ENCODE assay signal across 10 mouse cellular contexts in the genomic region with DNA sequence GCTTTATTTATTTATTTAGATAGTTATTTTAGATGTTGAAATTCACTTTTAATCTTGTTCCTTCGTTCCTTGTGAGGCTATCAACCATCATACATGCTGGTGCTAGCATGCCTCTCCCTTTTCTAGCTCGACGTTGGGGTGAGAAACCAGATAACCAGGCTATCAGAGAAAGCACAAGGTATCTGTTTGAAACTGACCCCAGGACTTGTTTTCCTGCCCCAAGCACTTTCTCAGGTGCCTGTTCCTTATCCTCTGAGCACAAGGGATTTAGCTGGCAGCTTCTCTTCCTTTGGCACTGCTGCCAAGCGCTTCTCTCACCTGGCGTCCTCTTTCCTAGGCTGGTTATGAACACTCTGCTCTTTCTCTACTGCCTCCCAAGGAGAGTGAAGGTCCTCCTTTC. TPM values are rescaled to one million over a fixed set of nuclear protein-coding genes. Genes with fewer than 3 reads are reported as not detected.
A peak's percentile ranks its signal among the peaks of the same experiment; 100 is the strongest.
DNase-seq lines count a peak whose midpoint lies in the region; ATAC-seq and TF ChIP-seq lines count a peak whose summit lies in the region.
"Had no signal": no experiment of that assay in that cellular context is flagged by ENCODE, and none has a peak within 500 bp of the region (broad histone marks: within the 10 kb centered on the region; RNA-seq: fewer than 3 reads in every experiment).

No protein-coding gene starts in this region.

- WGBS in heart, embryonic 10.5 days = 57% methylated on average over 5 of the region's 5 CpGs
- WGBS in liver, embryonic 11.5 days = 43% methylated on average over 5 of the region's 5 CpGs

- no peak for DNase-seq in heart, embryonic 10.5 days (ENCODE audit: low spot score)
- DNase-seq in heart, postnatal 4 days = no peak
- peak; percentile 67 for DNase-seq in MEL (ENCODE audit: low read depth, low spot score)
- DNase-seq in cerebellum, adult 8-10 months = peak; percentile 25
- DNase-seq in liver, embryonic 11.5 days (ENCODE audit: low spot score) = no peak
- DNase-seq in layer of hippocampus, postnatal 14 days (ENCODE audit: low spot score in 2 of 2) = no peak
- no peak for DNase-seq in gastrocnemius, adult 18-20 months (ENCODE audit: low spot score)
- DNase-seq in embryo, embryonic 10 days (ENCODE audit: low spot score) = no peak
- DNase-seq: lung, adult 18-20 months; right cerebral cortex, postnatal 4 days had no signal

- peak; percentile 89 for ATAC-seq in liver, embryonic 11.5 days (replicated peaks; ENCODE audit: low FRiP score)

- H3K4me2 ChIP-seq in liver, embryonic 11.5 days = peak overlapping the region; percentile 47

- peak; percentile 85 to 93 for TF ChIP-seq EP300 in MEL (IDR thresholded peaks at IDR 0.05; ENCODE audit: low read depth in 1 of 2, low read length in 2 of 2)

- TF ChIP-seq CTCF in MEL (IDR thresholded peaks at IDR 0.05 in 2 of 3, conservative IDR thresholded peaks at IDR 0.05 in 1 of 3; ENCODE audit: control insufficient read depth in 1 of 3, insufficient read depth in 1 of 3, low read depth in 2 of 3, low read length in 3 of 3, poor library complexity in 1 of 3, severe bottlenecking in 1 of 3) = no peak

- peaks cover 46% of the 10 kb centered on the region for H3K79me2 ChIP-seq in MEL (ENCODE audit: control insufficient read depth, insufficient read depth, low read length, poor library complexity)

- TF ChIP-seq RAD21 in MEL (IDR thresholded peaks at IDR 0.05; ENCODE audit: low read depth, low read length) = no peak

- H3K36me3 ChIP-seq in heart, embryonic 10.5 days = no peaks in the 10 kb centered on the region
- H3K36me3 ChIP-seq in MEL (ENCODE audit: control insufficient read depth in 1 of 2, insufficient read depth in 2 of 2, low read length in 2 of 2) = peaks cover 5 to 58% of the 10 kb centered on the region in 2 experiments; a peak in 3 of 4 replicates
- H3K36me3 ChIP-seq in liver, embryonic 11.5 days (ENCODE audit: control insufficient read depth, insufficient read depth, low read length) = no peaks in the 10 kb centered on the region

- peaks cover 56% of the 10 kb centered on the region for H3K4me1 ChIP-seq in heart, embryonic 10.5 days
- H3K4me1 ChIP-seq in MEL (ENCODE audit: control insufficient read depth in 1 of 2, insufficient read depth in 2 of 2, low read length in 2 of 2) = peaks cover 46% of the 10 kb centered on the region in 2 experiments
- H3K4me1 ChIP-seq in liver, embryonic 11.5 days (replicated peaks; ENCODE audit: control insufficient read depth, insufficient read depth, low read length) = peaks cover 63% of the 10 kb centered on the region

- no peaks in the 10 kb centered on the region for H3K9me3 ChIP-seq in heart, embryonic 10.5 days
- no peaks in the 10 kb centered on the region for H3K9me3 ChIP-seq in MEL (replicated peaks; ENCODE audit: insufficient read depth, low read length)
- no peaks in the 10 kb centered on the region for H3K9me3 ChIP-seq in liver, embryonic 11.5 days (ENCODE audit: control insufficient read depth, low read length)

- no peaks in the 10 kb centered on the region for H3K27me3 ChIP-seq in heart, embryonic 10.5 days (ENCODE audit: insufficient read depth, poor library complexity, severe bottlenecking)
- H3K27me3 ChIP-seq in MEL (ENCODE audit: control insufficient read depth in 1 of 2, insufficient read depth in 2 of 2, low read length in 2 of 2) = no peaks in the 10 kb centered on the region
- H3K27me3 ChIP-seq in liver, embryonic 11.5 days (replicated peaks; ENCODE audit: control insufficient read depth, insufficient read depth, low read length) = no peaks in the 10 kb centered on the region

- H3K9ac ChIP-seq in MEL (ENCODE audit: control insufficient read depth, low read depth, low read length, poor library complexity, severe bottlenecking) = no peak overlapping the region
- peak overlapping the region; percentile 44; the same call in 1 of the 2 replicates for H3K9ac ChIP-seq in liver, embryonic 11.5 days (ENCODE audit: low read depth, low read length)

- H3K4me3 ChIP-seq in heart, embryonic 10.5 days = no peak overlapping the region
- H3K4me3 ChIP-seq in MEL (ENCODE audit: control insufficient read depth in 1 of 2, insufficient read depth in 1 of 2, low read depth in 2 of 2, low read length in 2 of 2) = no peak overlapping the region
- no peak overlapping the region for H3K4me3 ChIP-seq in liver, embryonic 11.5 days (ENCODE audit: low read depth, low read length)

- no peak for TF ChIP-seq POLR2A in MEL (IDR thresholded peaks at IDR 0.05; ENCODE audit: control insufficient read depth in 1 of 2, insufficient read depth in 1 of 2, low read depth in 1 of 2, low read length in 2 of 2, poor library complexity in 1 of 2)

- peak overlapping the region; percentile 72; the same call in 1 of the 2 replicates for H3K27ac ChIP-seq in heart, embryonic 10.5 days
- H3K27ac ChIP-seq in MEL (ENCODE audit: control insufficient read depth, low read depth, low read length) = peak overlapping the region; percentile 60
- peak overlapping the region; percentile 88 for H3K27ac ChIP-seq in liver, embryonic 11.5 days (ENCODE audit: low read depth, low read length)

TF ChIP-seq in MEL, 35 proteins besides CTCF, POLR2A, EP300 and RAD21 (continues in another document):
- TF ChIP-seq TAL1 (IDR thresholded peaks at IDR 0.05; ENCODE audit: low read length) = peak; percentile 62
- no peak for TF ChIP-seq NRF1 (IDR thresholded peaks at IDR 0.05; ENCODE audit: insufficient read depth, low read depth, low read length, poor library complexity, severe bottlenecking)
- TF ChIP-seq ETS1 (IDR thresholded peaks at IDR 0.05; ENCODE audit: low read depth, low read length) = peak; percentile 82
- peak; percentile 93 for TF ChIP-seq TCF12 (IDR thresholded peaks at IDR 0.05; ENCODE audit: low read depth, low read length)
- TF ChIP-seq SIN3A (IDR thresholded peaks at IDR 0.05; ENCODE audit: low read length) = no peak
- TF ChIP-seq HCFC1 (IDR thresholded peaks at IDR 0.05; ENCODE audit: low read depth, low read length) = no peak
- no peak for TF ChIP-seq UBTF (IDR thresholded peaks at IDR 0.05; ENCODE audit: borderline replicate concordance, insufficient read depth, low read depth, low read length)
- TF ChIP-seq MAZ (IDR thresholded peaks at IDR 0.05; ENCODE audit: low read depth, low read length) = peak; percentile 57; the same call in 1 of the 2 replicates
- TF ChIP-seq ZMIZ1 (IDR thresholded peaks at IDR 0.05; ENCODE audit: low read depth, low read length) = no peak
- TF ChIP-seq JUND (IDR thresholded peaks at IDR 0.05; ENCODE audit: low read depth, low read length) = no peak
- TF ChIP-seq POLR2AphosphoS5 (IDR thresholded peaks at IDR 0.05; ENCODE audit: borderline replicate concordance, low read depth, low read length) = no peak
- peak; percentile 74 for TF ChIP-seq RCOR1 (IDR thresholded peaks at IDR 0.05; ENCODE audit: low read depth, low read length)
- TF ChIP-seq NELFE (IDR thresholded peaks at IDR 0.05; ENCODE audit: low read depth, low read length) = no peak
- TF ChIP-seq USF1 (IDR thresholded peaks at IDR 0.05; ENCODE audit: low read depth, low read length) = no peak
- TF ChIP-seq MYB (IDR thresholded peaks at IDR 0.05; ENCODE audit: low read depth, low read length) = peak; percentile 72
- no peak for TF ChIP-seq GABPA (IDR thresholded peaks at IDR 0.05; ENCODE audit: low read depth, low read length)
- 0 out of 2 replicates have a peak, but pooled peaks have one; percentile 14 for TF ChIP-seq ZNF384 (IDR thresholded peaks at IDR 0.05; ENCODE audit: low read depth, low read length)
- TF ChIP-seq KAT2A (conservative IDR thresholded peaks at IDR 0.05; ENCODE audit: low read depth, low read length) = peak; percentile 25; the same call in 1 of the 2 replicates
- no peak for TF ChIP-seq MEF2A (IDR thresholded peaks at IDR 0.05; ENCODE audit: extremely low read depth, insufficient replicate concordance, low read depth, low read length, poor library complexity, severe bottlenecking)
- peak; percentile 88 for TF ChIP-seq GATA1 (IDR thresholded peaks at IDR 0.05; ENCODE audit: low read depth, low read length)
- TF ChIP-seq CHD2 (IDR thresholded peaks at IDR 0.05; ENCODE audit: low read length) = no peak
- peak; percentile 35; the same call in 1 of the 2 replicates for TF ChIP-seq MYC (IDR thresholded peaks at IDR 0.05; ENCODE audit: low read depth, low read length)
- no peak for TF ChIP-seq E2F4 (IDR thresholded peaks at IDR 0.05; ENCODE audit: borderline replicate concordance, low read depth, low read length)
- no peak for TF ChIP-seq TBP (IDR thresholded peaks at IDR 0.05; ENCODE audit: low read depth, low read length)
- TF ChIP-seq USF2 (IDR thresholded peaks at IDR 0.05; ENCODE audit: borderline replicate concordance in 1 of 2, insufficient read depth in 1 of 2, low read depth in 1 of 2, low read length in 2 of 2) = no peak
- no peak for TF ChIP-seq POLR2AphosphoS2 (IDR thresholded peaks at IDR 0.05; ENCODE audit: low read length)
- TF ChIP-seq ZKSCAN1 (IDR thresholded peaks at IDR 0.05; ENCODE audit: low read depth, low read length) = no peak
- peak; percentile 64; the same call in 1 of the 2 replicates for TF ChIP-seq BHLHE40 (IDR thresholded peaks at IDR 0.05; ENCODE audit: borderline replicate concordance, low read depth, low read length)
- TF ChIP-seq MXI1 (IDR thresholded peaks at IDR 0.05; ENCODE audit: low read depth, low read length) = peak; percentile 16; the same call in 1 of the 2 replicates

RNA-seq across cellular contexts. Expression of a gene that starts 10.8 kb away (rescaled TPM):
- 19.6 and 34.1 TPM in 2 replicates for polyA plus RNA-seq in heart, embryonic 10.5 days (2016; fragmentation: Nextera tagmentation; extraction: Ambion mirVana)
- 100 to 1,000 TPM; 149 to 154 TPM for total RNA-seq in heart, postnatal 4 days (2021)
- 10.2 and 11.4 TPM in 2 replicates for total RNA-seq in MEL (2012; rRNA removed)
- 100 to 1,000 TPM in 1 of 2 experiments, 10 to 100 TPM in 1; 15.5 to 107 TPM for polyA plus RNA-seq in MEL (2012; ENCODE audit: insufficient read depth in 1 of 2, insufficient read length in 2 of 2, low read depth in 1 of 2, low replicate concordance in 2 of 2, missing spikeins in 1 of 2)
- 24.0 and 26.1 TPM in 2 replicates for polyA plus RNA-seq in liver, embryonic 11.5 days (2014; fragmentation: Nextera tagmentation; extraction: Ambion mirVana)
- 100 to 1,000 TPM; 201 to 209 TPM for total RNA-seq in layer of hippocampus, postnatal 14 days (2021)
- 10 to 100 TPM; 56.1 to 83.1 TPM for total RNA-seq in gastrocnemius, adult 18-20 months (2021)

RNA-seq across cellular contexts. Expression of a gene that starts 10.9 kb away (rescaled TPM):
- 22.8 and 23.8 TPM in 2 replicates for polyA plus RNA-seq in heart, embryonic 10.5 days (2016; fragmentation: Nextera tagmentation; extraction: Ambion mirVana)
- 10 to 100 TPM; 28.4 to 31.7 TPM for total RNA-seq in heart, postnatal 4 days (2021)
- total RNA-seq in MEL (2012; rRNA removed) = 3.8 and 4.2 TPM in 2 replicates
- polyA plus RNA-seq in MEL (2012; ENCODE audit: insufficient read depth in 1 of 2, insufficient read length in 2 of 2, low read depth in 1 of 2, low replicate concordance in 2 of 2, missing spikeins in 1 of 2) = 10 to 100 TPM in 1 of 2 experiments, not detected in 1; 11.1 TPM
- polyA plus RNA-seq in liver, embryonic 11.5 days (2014; fragmentation: Nextera tagmentation; extraction: Ambion mirVana) = 28.0 and 35.7 TPM in 2 replicates
- total RNA-seq in layer of hippocampus, postnatal 14 days (2021) = 10 to 100 TPM; 49.3 to 60.8 TPM
- 100 to 1,000 TPM; 117 to 129 TPM for total RNA-seq in gastrocnemius, adult 18-20 months (2021)

Comparison
In these comparisons a context has a peak if more than half of its experiments do, and no peak if none do; other contexts are left out.
1. DNase-seq: peak in MEL (single experiment) and cerebellum, adult 8-10 months (single experiment); none in heart, embryonic 10.5 days (single experiment), heart, postnatal 4 days (single experiment), liver, embryonic 11.5 days (single experiment), layer of hippocampus, postnatal 14 days (0 of 2), gastrocnemius, adult 18-20 months (single experiment) and embryo, embryonic 10 days (single experiment).
2. Peak in every context shown above with its lines, with median percentiles within 50 percentile points of each other: H3K27ac ChIP-seq.